Mouse (Mus musculus) hindbrain, embryonic 12.5 days (tissue): ENCODE data around the gene Hoxb9. TPM values are rescaled to one million over a fixed set of nuclear protein-coding genes. Genes with fewer than 3 reads are reported as not detected.
A peak's percentile ranks its signal among the peaks of the same experiment; 100 is the strongest.

ENCODE experiments used
- ATAC-seq: fragments of 200-750 bp; cut with Nextera tagmentation; 2 replicates; pipeline ENCODE4 v1.8.0; 2017; ENCODE audit warnings: moderate TSS enrichment; ENCODE audit not compliant: low FRiP score
- H3K27ac ChIP-seq: fragments of 300-500 bp; sonication (generic); 2 replicates; pipeline ENCODE4 v1.5.1; 2016; ENCODE audit warnings: mild to moderate bottlenecking
- H3K27me3 ChIP-seq: fragments of 300-500 bp; sonication (generic); 2 replicates; pipeline ENCODE4 v1.6.1; 2016; ENCODE audit warnings: mild to moderate bottlenecking
- H3K36me3 ChIP-seq: fragments of 300-500 bp; sonication (generic); 2 replicates; pipeline ENCODE4 v1.6.1; 2016; ENCODE audit warnings: mild to moderate bottlenecking
- H3K4me1 ChIP-seq: fragments of 300-500 bp; sonication (generic); 2 replicates; pipeline ENCODE4 v1.6.1; 2016
- H3K4me2 ChIP-seq: fragments of 300-500 bp; sonication (generic); replicated peaks from 2 replicates; pipeline ENCODE4 v1.6.1; 2016; ENCODE audit warnings: mild to moderate bottlenecking
- H3K4me3 ChIP-seq: fragments of 300-500 bp; sonication (generic); 2 replicates; pipeline ENCODE4 v1.5.1; 2016; ENCODE audit warnings: mild to moderate bottlenecking
- H3K9ac ChIP-seq: fragments of 300-500 bp; sonication (generic); 2 replicates; pipeline ENCODE4 v1.6.1; 2016; ENCODE audit warnings: mild to moderate bottlenecking, moderate library complexity
- H3K9me3 ChIP-seq: fragments of 300-500 bp; sonication (generic); replicated peaks from 2 replicates; pipeline ENCODE4 v1.6.1; 2016; ENCODE audit warnings: mild to moderate bottlenecking
- WGBS: fragments of 180-500 bp; shearing (Covaris S2); methylation state at CpG from one replicate; pipeline ENCODE4 v1.1.7; 2016; 5-methylcytosine and 5-hydroxymethylcytosine counted together
- polyA plus RNA-seq: library from polyadenylated mRNA; unstranded; fragments of >200 nt; fragmentation: Nextera tagmentation; extraction: Ambion mirVana; gene quantifications from 2 replicates; pipeline ENCODE4 v1.2.1, GENCODE M21; 2016

Gene Hoxb9
- polyA plus RNA-seq, 1 experiment from 2014 or later = 0.46 TPM

DNA sequence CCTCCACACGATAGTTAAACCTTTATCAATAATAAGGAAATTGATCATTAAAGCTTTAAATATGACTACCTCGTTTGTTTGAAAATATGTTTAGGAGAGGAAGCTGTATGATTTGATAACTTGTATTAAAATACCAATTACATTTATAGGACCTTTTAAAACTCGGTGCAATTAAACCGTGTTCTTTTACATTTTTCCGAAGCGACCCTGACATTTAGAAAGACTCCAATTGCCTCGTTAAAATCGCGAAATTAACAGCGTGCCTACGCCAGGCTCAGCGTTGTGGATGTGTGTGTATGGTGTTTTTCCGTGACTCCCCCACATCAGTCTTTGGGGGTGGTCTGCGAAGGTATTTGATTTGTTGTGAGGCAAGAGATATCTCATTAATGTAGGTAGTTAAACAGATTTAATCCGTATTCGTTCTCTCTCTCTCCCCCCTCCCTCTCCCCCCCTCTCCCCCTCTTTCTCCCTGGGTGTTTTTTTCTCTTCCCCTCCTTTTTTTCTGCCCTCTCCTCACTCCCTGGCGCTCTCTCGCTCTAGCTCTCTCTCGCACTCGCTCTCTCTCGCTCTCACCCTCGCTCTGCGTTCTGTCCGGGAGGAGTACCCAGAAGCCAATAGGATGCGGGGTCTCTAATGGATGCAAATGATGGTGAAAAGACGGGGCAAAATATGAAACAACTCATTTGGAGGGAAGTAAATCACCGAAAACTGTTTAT, 10.8 kb downstream of the Hoxb9 start, which contains the start of gene Hoxb8:
Gene Hoxb8, plus strand, starts transcription at position 51 of the 716 bp plus-strand sequence.
- WGBS = under 1% methylated on average over 27 of the region's 27 CpGs
- H3K4me3 ChIP-seq = peak within 1 kb of the TSS; percentile 34

DNA sequence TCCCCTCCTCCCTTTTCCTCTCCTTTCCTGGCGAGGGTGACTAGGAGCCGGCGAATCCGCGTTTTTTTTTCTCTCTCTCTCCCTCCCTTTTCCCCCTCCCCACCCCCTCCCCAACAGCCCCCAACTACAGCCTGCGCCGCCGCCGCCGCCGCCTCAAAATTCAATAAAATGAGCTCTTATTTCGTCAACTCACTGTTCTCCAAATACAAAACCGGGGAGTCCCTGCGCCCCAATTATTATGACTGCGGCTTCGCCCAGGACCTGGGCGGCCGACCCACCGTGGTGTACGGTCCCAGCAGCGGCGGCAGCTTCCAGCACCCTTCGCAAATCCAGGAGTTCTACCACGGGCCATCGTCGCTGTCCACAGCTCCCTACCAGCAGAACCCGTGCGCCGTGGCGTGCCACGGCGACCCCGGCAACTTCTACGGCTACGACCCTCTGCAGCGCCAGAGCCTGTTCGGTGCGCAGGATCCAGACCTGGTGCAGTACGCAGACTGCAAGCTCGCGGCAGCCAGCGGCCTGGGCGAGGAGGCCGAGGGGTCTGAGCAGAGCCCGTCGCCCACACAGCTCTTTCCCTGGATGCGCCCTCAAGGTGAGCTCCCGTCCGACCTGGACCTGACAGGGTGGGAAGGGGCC, 11.7 kb downstream of the Hoxb9 start:
- Histone ChIP-seq H3K27me3 (peaks cover 97% of the 10 kb centered on the region), H3K4me3 (peak overlapping the region; percentile 34), H3K36me3 (no peaks in the 10 kb centered on the region), H3K4me1 (peaks cover 14% of the 10 kb centered on the region; the same call in 1 of the 2 replicates), H3K9ac (peak overlapping the region; percentile 51), H3K9me3 (no peaks in the 10 kb centered on the region), H3K4me2 (peak overlapping the region; percentile 17; the same call in 1 of the 2 replicates), H3K27ac (peak overlapping the region; percentile 72)
- WGBS = 0% methylated on average over 49 of the region's 49 CpGs
- no peak for ATAC-seq

More for the DNA sequence above, 10.8 kb downstream of the Hoxb9 start, which contains the start of gene Hoxb8:
- ATAC-seq = no peak
- H3K4me2 ChIP-seq = 0 out of 2 replicates have a peak within 1 kb of the TSS, but pooled peaks have one; percentile 17
- H3K9me3 ChIP-seq = no peaks in the 10 kb centered on the region
- H3K27me3 ChIP-seq = peaks cover 97% of the 10 kb centered on the region
- H3K4me1 ChIP-seq = peaks cover 14% of the 10 kb centered on the region; the same call in 1 of the 2 replicates
- no peak within 1 kb of the TSS for H3K27ac ChIP-seq
- no peaks in the 10 kb centered on the region for H3K36me3 ChIP-seq
- no peak within 1 kb of the TSS; the same call in 1 of the 2 replicates for H3K9ac ChIP-seq

DNA sequence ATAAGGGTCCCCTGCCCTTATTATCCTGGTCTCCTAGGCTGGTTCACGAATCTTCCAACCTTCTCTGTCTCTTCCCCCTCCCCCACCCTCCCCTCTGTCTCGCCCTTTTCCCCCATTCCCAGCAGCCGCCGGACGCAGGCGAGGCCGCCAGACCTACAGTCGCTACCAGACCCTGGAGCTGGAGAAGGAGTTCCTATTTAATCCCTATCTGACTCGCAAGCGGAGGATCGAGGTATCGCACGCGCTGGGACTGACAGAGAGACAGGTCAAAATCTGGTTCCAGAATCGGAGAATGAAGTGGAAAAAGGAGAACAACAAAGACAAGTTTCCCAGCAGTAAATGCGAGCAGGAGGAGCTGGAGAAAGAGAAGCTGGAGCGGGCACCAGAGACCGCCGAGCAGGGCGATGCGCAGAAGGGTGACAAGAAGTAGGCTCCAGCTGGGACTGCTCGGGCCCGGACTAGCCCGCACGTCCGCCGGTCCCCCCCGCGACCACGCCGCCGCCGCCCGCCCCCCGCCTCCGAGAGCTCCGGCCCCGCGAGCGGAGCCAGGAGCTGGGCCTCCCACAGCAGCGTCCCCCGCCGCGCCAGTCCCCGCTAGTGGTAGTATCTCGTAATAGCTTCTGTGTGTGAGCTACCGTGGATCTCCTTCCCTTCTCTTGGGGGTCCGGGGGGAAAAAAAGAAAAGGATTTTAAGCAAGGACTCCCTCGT, 12.9 kb downstream of the Hoxb9 start:
- Histone ChIP-seq H3K9me3 (no peaks in the 10 kb centered on the region), H3K4me2 (peak overlapping the region; percentile 44), H3K36me3 (no peaks in the 10 kb centered on the region), H3K4me1 (peaks cover 14% of the 10 kb centered on the region; the same call in 1 of the 2 replicates), H3K9ac (peak overlapping the region; percentile 51), H3K27ac (peak overlapping the region; percentile 67), H3K27me3 (peaks cover 97% of the 10 kb centered on the region), H3K4me3 (peak overlapping the region; percentile 34)
- WGBS = under 1% methylated on average over 31 of the region's 49 CpGs
- 0 out of 2 replicates have a peak, but pooled peaks have one; percentile 29 for ATAC-seq

DNA sequence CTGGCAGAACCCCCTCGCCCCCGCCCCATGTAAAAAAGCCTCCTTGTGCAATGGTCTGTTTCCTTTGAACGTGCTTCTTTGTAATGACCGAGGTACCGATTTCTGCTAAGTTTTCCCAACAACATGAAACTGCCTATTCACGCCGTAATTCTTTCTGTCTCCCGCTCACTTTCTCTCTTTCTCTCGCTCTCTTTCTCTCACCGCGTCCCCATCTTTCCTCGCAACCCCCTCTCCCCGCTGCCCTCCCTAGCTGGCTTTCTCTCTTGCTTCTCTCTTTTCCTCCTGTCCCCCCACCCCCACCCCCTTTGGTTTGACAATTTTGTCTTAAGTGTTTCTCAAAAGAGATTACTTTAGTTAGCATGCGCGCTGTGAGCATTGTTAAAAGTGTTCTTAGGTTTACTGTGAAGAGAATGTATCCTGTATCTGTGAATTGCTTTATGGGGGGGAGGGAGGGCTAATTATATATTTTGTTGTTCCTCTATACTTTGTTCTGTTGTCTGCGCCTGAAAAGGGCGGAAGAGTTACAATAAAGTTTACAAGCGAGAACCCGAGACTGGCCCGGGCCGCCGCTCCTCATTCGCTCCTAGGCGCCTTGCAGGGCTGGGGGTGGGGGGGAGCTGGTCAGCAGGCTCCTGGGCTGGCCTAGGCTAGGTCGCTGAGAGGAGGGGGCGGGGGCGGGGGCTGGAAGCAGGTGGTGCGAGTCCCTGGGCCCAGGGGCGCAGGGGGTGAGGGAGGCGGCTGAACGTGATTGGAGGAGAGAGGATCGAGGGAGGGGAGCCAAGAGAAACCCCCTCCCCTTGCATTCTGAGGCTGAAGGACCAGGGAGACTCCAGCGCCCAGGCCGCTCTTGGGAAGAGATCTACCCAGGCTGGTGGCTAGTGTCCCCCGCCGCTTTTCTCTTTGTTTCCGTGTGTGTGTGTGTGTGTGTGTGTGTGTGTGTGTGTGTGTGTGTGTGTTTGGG, 13.8 kb downstream of the Hoxb9 start:
- ATAC-seq = peak; percentile 32; the same call in 1 of the 2 replicates
- Histone ChIP-seq H3K4me2 (peak overlapping the region; percentile 44), H3K27me3 (peaks cover 97% of the 10 kb centered on the region)

DNA sequence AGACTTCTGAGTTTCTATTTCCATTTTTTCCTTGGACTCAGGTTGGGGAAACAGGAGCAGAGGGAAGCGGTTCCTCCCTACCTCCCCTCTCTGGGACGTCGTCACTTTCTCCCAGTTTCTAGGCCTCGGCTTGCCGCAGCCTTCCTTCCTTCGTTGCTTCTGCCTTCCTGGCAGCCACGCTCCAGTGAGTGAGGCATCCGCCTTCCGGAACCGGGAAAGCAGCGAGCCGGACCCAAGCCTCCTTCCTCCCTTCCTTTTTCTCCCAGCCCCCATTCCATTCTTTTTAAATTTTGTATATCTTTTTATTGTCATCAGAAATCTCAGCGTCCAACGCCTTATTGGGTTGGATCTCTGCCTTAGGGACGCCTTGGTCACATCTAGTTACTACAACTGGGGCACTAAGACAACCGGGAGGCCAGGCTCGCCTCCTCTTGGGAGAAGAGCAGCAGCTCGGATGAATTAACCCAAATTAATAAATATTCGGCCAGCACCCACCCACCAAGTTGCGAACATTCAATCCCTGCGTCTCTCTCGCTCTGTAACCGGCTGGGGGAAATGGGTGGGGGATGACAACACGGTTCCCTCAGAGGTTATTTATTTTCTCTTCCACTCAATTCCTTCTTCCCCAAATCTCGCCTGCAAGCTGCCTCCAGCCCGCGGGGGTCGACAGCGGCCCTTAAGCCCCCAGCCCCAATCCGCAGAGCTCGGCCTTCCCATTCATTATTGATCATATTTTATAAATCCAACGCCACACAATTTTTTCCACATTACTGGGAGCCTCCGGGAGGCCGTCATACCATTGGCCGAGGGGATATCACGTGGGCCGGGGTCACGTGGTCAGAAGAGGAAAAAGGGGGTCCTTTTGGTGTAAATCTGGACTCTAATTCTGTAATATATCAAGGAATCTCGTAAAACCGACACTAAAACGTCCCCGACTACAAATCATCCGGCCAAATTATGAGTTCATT, 14.8 kb downstream of the Hoxb9 start, which contains the start of gene Hoxb7:
Gene Hoxb7, plus strand, starts transcription at position 853 of the 968 bp plus-strand sequence.
- no peak for ATAC-seq
- H3K4me2 ChIP-seq = peak within 1 kb of the TSS; percentile 44
- 2% methylated on average over 43 of the region's 43 CpGs for WGBS
- H3K4me1 ChIP-seq = peaks cover 14% of the 10 kb centered on the region; the same call in 1 of the 2 replicates
- H3K27ac ChIP-seq = peak within 1 kb of the TSS; percentile 66
- no peaks in the 10 kb centered on the region for H3K9me3 ChIP-seq
- H3K4me3 ChIP-seq = peak within 1 kb of the TSS; percentile 34
- no peaks in the 10 kb centered on the region for H3K36me3 ChIP-seq
- H3K27me3 ChIP-seq = peaks cover 98% of the 10 kb centered on the region
- H3K9ac ChIP-seq = peak within 1 kb of the TSS; percentile 36

More for the DNA sequence above, 13.8 kb downstream of the Hoxb9 start:
- no peaks in the 10 kb centered on the region for H3K36me3 ChIP-seq
- no peaks in the 10 kb centered on the region for H3K9me3 ChIP-seq
- peak overlapping the region; percentile 51 for H3K9ac ChIP-seq
- H3K27ac ChIP-seq = peak overlapping the region; percentile 67; the same call in 1 of the 2 replicates
- peak overlapping the region; percentile 34 for H3K4me3 ChIP-seq
- WGBS = under 1% methylated on average over 34 of the region's 37 CpGs
- H3K4me1 ChIP-seq = peaks cover 14% of the 10 kb centered on the region; the same call in 1 of the 2 replicates

DNA sequence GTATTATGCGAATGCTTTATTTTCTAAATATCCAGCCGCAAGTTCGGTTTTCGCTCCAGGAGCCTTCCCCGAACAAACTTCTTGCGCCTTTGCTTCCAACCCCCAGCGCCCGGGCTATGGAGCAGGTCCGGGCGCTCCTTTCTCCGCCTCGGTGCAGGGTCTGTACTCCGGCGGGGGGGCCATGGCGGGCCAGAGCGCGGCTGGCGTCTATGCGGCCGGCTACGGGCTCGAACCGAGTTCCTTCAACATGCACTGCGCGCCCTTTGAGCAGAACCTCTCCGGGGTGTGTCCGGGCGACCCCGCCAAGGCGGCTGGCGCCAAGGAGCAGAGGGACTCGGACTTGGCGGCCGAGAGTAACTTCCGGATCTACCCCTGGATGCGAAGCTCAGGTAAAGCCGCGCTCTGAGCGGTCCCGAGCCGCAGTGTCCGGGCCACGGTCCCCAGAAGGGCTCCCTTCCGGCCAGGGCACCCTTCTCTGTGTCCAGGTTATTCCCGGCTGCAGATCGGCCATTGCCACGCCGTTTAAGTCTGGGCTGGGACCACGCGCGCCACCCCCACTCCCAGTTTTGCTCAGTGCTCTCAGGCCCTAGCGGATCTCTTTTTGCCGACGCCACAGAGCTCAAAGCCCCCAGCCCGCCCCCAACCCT, 15.6 kb downstream of the Hoxb9 start:
- no peak for ATAC-seq
- Histone ChIP-seq H3K27me3 (peaks cover 97% of the 10 kb centered on the region), H3K4me3 (peak overlapping the region; percentile 34), H3K9ac (peak overlapping the region; percentile 29; the same call in 1 of the 2 replicates), H3K9me3 (no peaks in the 10 kb centered on the region), H3K4me2 (peak overlapping the region; percentile 44), H3K27ac (peak overlapping the region; percentile 66), H3K4me1 (peaks cover 14% of the 10 kb centered on the region; the same call in 1 of the 2 replicates), H3K36me3 (no peaks in the 10 kb centered on the region)
- WGBS = under 1% methylated on average over 55 of the region's 55 CpGs

DNA sequence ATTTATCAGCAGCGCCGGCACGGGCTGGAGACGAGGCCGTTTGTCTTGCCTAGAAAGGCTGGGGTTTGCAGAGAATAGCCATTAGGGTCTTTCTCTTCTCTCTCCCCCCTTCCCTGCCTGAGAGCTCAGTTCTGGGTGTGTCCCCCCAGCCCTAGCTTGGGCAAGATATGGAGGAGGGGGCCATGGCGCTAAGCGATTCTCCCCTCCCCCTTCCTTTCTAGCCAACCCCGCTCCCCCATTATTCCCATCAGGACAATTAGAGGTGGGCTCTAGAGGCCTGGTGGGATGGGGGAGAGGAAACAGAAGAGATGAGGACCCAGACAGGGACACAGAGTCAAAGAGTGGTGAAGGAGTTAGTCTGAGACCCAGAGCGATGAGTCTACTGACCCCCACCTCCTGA, 16.2 kb downstream of the Hoxb9 start:
- WGBS = 1% methylated on average over 9 of the region's 9 CpGs
- Histone ChIP-seq H3K27me3 (peaks cover 97% of the 10 kb centered on the region), H3K9me3 (no peaks in the 10 kb centered on the region), H3K27ac (0 out of 2 replicates have a peak overlapping the region, but pooled peaks have one; percentile 66), H3K4me1 (peaks cover 14% of the 10 kb centered on the region; the same call in 1 of the 2 replicates), H3K4me2 (peak overlapping the region; percentile 44), H3K9ac (peak overlapping the region; percentile 29; the same call in 1 of the 2 replicates), H3K36me3 (no peaks in the 10 kb centered on the region), H3K4me3 (peak overlapping the region; percentile 34)
- ATAC-seq = no peak

DNA sequence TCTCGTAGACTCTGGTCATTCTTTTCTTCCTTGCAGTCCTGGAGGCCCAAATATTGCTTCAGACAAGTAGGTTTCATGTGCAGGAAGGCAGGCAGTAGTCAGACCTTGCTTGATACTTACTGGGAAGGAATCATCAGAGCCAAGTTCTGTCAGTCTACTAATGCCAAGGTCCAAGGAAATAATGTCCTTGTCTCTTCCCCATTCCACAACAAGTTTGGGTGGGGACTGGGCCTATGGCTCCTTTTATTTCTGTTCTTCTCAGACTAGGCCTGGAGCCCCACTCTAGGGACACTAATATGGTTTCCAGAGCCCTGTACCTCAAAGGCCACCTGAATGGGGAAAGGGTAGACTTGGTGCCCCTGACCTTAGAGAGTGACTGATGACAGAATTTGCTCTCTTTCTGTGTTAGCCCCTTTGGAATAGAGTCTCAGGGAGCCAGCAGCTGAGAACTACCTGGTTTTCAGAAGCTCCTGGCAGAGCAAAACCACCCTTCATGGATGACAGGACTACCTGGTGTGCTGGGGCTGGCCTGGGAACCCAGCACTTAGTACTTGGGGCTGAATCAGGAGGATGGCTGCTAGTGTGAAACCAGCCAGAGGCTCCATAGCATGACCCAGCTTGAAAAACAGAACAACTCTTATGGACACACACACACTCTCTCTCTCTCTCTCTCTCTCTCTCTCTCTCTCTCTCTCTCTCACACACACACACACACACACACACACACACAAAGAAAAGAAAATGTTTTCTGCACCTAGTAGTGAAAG, 17.4 kb downstream of the Hoxb9 start:
- 17% methylated on average over 1 of the region's 1 CpGs for WGBS
- H3K27me3 ChIP-seq = peaks cover 97% of the 10 kb centered on the region
- no peak overlapping the region for H3K27ac ChIP-seq
- H3K4me3 ChIP-seq = no peak overlapping the region
- H3K9ac ChIP-seq = no peak overlapping the region
- ATAC-seq = no peak
- H3K36me3 ChIP-seq = no peaks in the 10 kb centered on the region
- H3K4me2 ChIP-seq = no peak overlapping the region
- H3K4me1 ChIP-seq = peaks cover 12% of the 10 kb centered on the region; the same call in 1 of the 2 replicates
- no peaks in the 10 kb centered on the region for H3K9me3 ChIP-seq

DNA sequence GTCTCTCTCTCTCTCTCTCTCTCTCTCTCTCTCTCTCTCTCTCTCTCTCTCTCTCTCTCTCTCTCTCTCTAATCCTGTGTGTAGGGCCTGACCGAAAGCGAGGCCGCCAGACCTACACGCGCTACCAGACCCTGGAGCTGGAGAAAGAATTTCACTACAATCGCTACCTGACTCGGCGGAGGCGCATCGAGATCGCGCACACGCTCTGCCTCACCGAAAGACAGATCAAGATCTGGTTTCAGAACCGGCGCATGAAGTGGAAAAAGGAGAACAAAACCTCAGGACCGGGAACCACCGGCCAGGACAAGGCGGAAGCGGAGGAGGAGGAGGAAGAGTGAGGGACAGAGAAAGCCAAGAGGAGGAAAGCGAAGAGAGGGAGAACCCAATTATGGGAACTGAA, 18.0 kb downstream of the Hoxb9 start:
- no peak overlapping the region for H3K4me2 ChIP-seq
- no peak overlapping the region for H3K9ac ChIP-seq
- H3K27me3 ChIP-seq = peaks cover 97% of the 10 kb centered on the region
- H3K36me3 ChIP-seq = no peaks in the 10 kb centered on the region
- WGBS = 3% methylated on average over 21 of the region's 21 CpGs
- no peak overlapping the region for H3K27ac ChIP-seq
- no peaks in the 10 kb centered on the region for H3K9me3 ChIP-seq
- no peak overlapping the region for H3K4me3 ChIP-seq
- H3K4me1 ChIP-seq = peaks cover 9% of the 10 kb centered on the region; the same call in 1 of the 2 replicates
- ATAC-seq = no peak
